Mouse (Mus musculus) erythroblast, embryonic 14.5 days (primary cell): ENCODE measurements around the gene Uchl1.

ENCODE experiments used
- GATA1 ChIP-seq: IDR thresholded peaks from 2 replicates; pipeline ENCODE4 v1.6.1; 2012; ENCODE audit warnings: low read length, inconsistent platforms, mixed read lengths
- TAL1 ChIP-seq: IDR thresholded peaks from 3 replicates; pipeline ENCODE4 v1.6.1; 2012; ENCODE audit warnings: low read length, inconsistent platforms, mixed read lengths

DNA sequence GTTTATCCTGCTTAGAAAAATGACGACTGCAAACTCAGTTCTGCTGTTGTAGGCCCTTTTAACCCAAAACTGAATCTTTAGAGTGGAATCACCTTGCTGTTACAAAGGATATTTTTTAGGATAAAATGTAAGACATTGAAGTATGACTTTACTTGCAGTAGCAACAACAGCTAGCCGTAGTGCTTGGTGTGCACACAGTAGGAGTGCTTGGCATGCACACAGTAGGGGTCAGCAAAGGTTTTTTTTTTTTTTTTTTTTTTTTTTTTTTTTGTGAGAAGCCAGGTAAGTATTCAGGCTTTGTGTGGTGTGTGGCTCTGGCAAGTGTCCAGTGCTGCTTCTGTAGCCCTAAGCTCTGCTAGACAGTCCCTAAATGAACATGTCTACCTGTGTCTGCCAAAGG is 10.0 kb downstream of the Uchl1 start:
- no peak for TF ChIP-seq TAL1
- TF ChIP-seq GATA1, result no peak
